Mouse (Mus musculus): ENCODE measurements around the gene Dtnb.

DNA sequence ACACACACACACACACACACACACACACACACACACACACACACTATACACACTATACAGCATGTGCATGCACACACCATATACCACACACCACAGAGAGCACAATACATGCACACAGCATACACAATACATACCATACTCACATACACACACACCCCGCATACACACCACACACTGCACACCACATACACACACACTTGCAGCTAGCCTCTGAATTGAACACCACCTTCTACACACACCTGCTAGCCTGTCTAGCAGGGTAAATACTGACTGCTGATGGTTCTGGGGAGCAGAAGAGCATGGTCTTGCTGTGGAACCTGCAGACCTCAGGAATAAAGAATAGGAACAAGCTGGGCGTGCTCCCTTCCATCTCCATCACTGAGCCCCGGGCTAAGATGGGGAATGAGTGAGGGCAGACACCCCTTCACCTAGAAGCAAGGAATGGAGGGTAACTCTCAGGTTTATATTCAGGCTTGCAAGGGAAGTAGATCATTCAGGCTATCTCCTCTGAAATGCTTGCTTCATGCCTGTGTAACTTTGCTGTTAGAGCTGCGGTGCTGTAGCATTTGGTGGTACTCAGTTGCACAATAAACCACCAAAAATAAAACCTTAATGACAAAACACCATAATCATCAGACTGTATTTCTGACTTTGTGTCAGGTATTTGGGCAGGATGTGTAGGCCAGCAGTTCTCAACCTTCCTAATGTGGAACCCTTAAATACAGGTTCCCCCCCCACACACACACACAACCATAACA lies 87.6 kb downstream of the Dtnb start:
- TF ChIP-seq CTCF (IDR thresholded peaks at IDR 0.05; ENCODE audit: low read depth, low read length) (no peak), POLR2A (IDR thresholded peaks at IDR 0.05; ENCODE audit: extremely low read depth, insufficient read depth, low read length) (no peak)

Data from liver, adult 2 months (tissue).